Mouse (Mus musculus) kidney, embryonic 15.5 days (tissue): ENCODE results near the gene Jmy. TPM values are rescaled to one million over a fixed set of nuclear protein-coding genes. Genes with fewer than 3 reads are reported as not detected.

Experiments used
- ATAC-seq: fragments of 200-750 bp; cut with Nextera tagmentation; replicated peaks from 2 replicates; pipeline ENCODE4 v1.8.0; 2017; ENCODE audit warnings: moderate TSS enrichment; ENCODE audit not compliant: low FRiP score
- H3K27ac ChIP-seq: fragments of 300-500 bp; sonication (generic); 2 replicates; pipeline ENCODE4 v1.5.1; 2015; ENCODE audit warnings: mild to moderate bottlenecking, inconsistent platforms
- H3K27me3 ChIP-seq: fragments of 300-500 bp; sonication (generic); 2 replicates; pipeline ENCODE4 v1.6.1; 2015; ENCODE audit warnings: inconsistent platforms
- H3K36me3 ChIP-seq: fragments of 300-500 bp; sonication (generic); 2 replicates; pipeline ENCODE4 v1.6.1; 2015; ENCODE audit warnings: inconsistent platforms
- H3K4me1 ChIP-seq: fragments of 300-500 bp; sonication (generic); 2 replicates; pipeline ENCODE4 v1.6.1; 2015; ENCODE audit warnings: inconsistent platforms
- H3K4me2 ChIP-seq: fragments of 300-500 bp; sonication (generic); 2 replicates; pipeline ENCODE4 v1.6.1; 2015; ENCODE audit warnings: moderate library complexity, mild to moderate bottlenecking, inconsistent platforms
- H3K4me3 ChIP-seq: fragments of 300-500 bp; sonication (generic); replicated peaks from 2 replicates; pipeline ENCODE4 v1.5.1; 2015; ENCODE audit warnings: mild to moderate bottlenecking, inconsistent platforms
- H3K9ac ChIP-seq: fragments of 300-500 bp; sonication (generic); 2 replicates; pipeline ENCODE4 v1.6.1; 2015; ENCODE audit warnings: mild to moderate bottlenecking, inconsistent platforms
- H3K9me3 ChIP-seq: fragments of 300-500 bp; sonication (generic); replicated peaks from 2 replicates; pipeline ENCODE4 v1.6.1; 2016; ENCODE audit warnings: inconsistent platforms
- WGBS: fragments of 180-500 bp; shearing (Covaris S2); methylation state at CpG from one replicate; pipeline ENCODE4 v1.1.7; 2015; ENCODE audit warnings: mixed read lengths; 5-methylcytosine and 5-hydroxymethylcytosine counted together
- polyA plus RNA-seq: library from polyadenylated mRNA; unstranded; fragments of >200 nt; fragmentation: Nextera tagmentation; extraction: Ambion mirVana; gene quantifications from 2 replicates; pipeline ENCODE4 v1.2.1, GENCODE M21; 2015

The Jmy gene
- polyA plus RNA-seq, 1 experiment from 2014 or later: 5.3 TPM

DNA sequence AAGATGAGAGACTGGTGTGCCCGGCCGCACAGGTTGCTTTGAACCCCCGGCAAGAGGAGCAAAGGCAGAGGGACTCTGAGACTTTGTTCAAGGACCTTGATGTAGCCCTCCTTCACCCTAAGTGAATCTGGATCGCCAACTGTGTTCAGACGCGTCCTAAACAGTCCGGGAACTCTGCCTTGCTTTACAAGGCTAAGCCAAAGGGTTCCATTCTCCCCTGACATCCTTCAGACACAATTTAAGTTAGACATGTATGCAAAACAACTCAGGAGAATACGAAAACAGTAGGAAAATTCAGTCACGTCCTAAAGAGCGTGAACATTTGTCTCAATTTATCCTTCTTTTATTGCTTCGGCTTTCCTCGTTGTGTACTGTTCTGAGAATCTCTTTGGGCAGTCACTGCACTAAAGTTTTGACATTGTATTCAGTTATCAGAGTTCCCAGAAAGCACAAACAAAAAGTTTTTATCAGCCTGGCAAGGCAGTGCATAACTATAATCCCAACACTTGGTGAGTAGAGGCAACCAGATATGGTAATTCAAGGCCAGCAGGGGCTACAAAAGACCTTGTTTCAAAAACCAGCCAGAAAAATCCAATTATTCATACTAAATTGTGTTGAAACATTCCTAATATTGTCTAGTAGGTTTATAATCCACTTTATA, 495 bp upstream of the Jmy start:
- no peak; the same call in 1 of the 2 replicates for ATAC-seq
- H3K4me2 ChIP-seq: peak overlapping the region; percentile 77
- H3K27me3 ChIP-seq: no peaks in the 10 kb centered on the region
- peak overlapping the region; percentile 98 for H3K27ac ChIP-seq
- H3K36me3 ChIP-seq: no peaks in the 10 kb centered on the region
- 9% methylated on average over 12 of the region's 12 CpGs for WGBS
- peak overlapping the region; percentile 98 for H3K9ac ChIP-seq
- no peaks in the 10 kb centered on the region for H3K9me3 ChIP-seq
- H3K4me1 ChIP-seq: peaks cover 23% of the 10 kb centered on the region
- peak overlapping the region; percentile 97 for H3K4me3 ChIP-seq

DNA sequence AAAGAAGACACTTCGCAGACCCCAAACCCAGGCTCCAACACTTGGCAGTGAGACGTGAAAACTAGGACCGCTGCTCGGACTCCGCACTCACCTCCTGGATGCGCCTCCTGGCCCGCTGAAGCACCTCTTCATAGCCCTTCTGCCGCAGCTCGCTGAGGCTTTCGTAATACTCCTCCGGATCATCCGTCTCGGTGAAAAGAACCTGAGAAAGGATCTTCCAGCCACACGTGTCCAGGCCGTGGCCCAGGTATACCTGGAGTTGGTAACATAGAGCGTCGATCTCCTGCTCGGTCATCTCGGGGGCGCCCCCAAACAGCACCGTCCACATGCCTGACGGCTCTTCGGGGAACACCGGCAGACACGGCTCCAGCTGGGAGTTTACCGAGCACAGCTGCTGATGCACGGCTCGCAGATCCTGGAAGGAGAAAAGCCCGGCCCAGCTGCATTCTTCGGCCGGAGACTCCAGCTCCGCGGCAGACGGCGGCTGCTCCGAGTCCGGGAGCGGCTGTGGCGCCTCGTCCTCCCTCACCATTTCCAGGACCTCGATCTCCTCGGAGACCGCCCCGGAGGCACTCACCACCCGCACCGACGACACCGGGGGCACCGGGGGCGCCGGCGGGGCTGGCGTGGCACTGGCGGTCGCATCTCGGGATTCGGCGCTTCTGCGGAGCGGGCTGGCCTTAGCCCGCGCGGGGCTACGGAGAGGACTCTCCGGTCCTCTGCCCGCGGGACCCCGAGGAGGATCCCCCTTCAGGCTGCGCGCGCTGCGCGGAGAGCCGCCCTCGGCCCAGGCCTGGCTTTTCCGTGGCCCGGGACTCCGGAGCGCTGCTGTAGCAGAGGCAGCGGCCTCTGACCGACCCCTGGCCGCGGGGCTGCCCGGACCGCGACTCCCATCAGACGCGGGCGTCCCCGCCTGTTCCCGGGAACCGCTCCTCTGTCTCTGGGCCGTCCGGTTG, 1.1 kb downstream of the Jmy start:
- under 1% methylated on average over 82 of the region's 94 CpGs for WGBS
- no peaks in the 10 kb centered on the region for H3K27me3 ChIP-seq
- peaks cover 26% of the 10 kb centered on the region for H3K4me1 ChIP-seq
- H3K4me2 ChIP-seq: peak overlapping the region; percentile 77
- H3K4me3 ChIP-seq: peak overlapping the region; percentile 97
- peak; percentile 66 for ATAC-seq
- H3K36me3 ChIP-seq: peaks cover 10% of the 10 kb centered on the region
- H3K9me3 ChIP-seq: no peaks in the 10 kb centered on the region
- H3K27ac ChIP-seq: peak overlapping the region; percentile 98
- peak overlapping the region; percentile 98 for H3K9ac ChIP-seq

DNA sequence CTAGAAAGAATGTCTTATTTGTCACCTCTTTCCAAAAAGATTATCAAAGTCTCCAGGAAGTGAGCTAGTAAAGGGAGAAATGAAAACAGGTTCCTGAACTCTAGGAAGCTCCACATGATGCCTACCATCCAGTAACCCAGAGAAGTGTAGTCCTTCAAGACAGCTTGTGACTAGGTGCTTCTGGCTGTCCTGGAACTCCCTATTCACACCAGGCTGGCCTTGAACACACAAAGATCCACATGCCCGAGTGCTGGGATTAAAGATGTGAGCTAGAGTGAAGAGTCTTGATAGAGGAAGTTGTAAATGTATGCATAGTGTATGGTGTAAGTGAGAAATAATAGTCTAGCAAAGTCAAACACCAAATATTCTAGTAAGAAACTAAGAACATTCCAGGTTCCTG, 2.6 kb downstream of the Jmy start:
- Histone ChIP-seq H3K9ac (0 out of 2 replicates have a peak overlapping the region, but pooled peaks have one; percentile 26), H3K27ac (no peak overlapping the region)
- 19% methylated on average over 1 of the region's 1 CpGs for WGBS

DNA sequence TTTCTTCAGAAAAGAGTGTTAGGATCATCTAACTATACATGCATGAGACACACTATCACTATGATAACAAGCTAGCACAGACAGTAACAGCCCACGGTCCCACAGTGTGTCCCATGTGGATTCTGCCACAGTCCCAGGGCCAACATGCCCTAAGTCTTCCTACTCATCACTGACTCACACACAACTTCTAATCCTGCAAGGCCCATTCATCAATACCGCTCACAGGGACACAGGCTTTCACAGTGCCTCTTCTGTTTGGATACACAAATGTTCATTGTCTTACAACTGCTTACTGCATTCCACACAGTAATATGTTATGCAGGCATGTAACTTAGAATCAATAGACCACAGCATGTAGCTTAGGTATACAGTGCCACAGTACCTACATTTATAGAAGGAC, 11.1 kb downstream of the Jmy start:
- no peaks in the 10 kb centered on the region for H3K4me1 ChIP-seq
- no peak overlapping the region for H3K4me3 ChIP-seq
- no peak overlapping the region for H3K27ac ChIP-seq
- ATAC-seq: no peak
- H3K36me3 ChIP-seq: peaks cover 33% of the 10 kb centered on the region
- H3K9ac ChIP-seq: no peak overlapping the region
- WGBS: 83% methylated on average over 2 of the region's 2 CpGs
- H3K27me3 ChIP-seq: no peaks in the 10 kb centered on the region
- no peaks in the 10 kb centered on the region for H3K9me3 ChIP-seq
- no peak overlapping the region for H3K4me2 ChIP-seq

More for the DNA sequence above, 2.6 kb downstream of the Jmy start:
- Histone ChIP-seq H3K4me3 (peak overlapping the region; percentile 97), H3K36me3 (peaks cover 13% of the 10 kb centered on the region), H3K4me1 (peaks cover 26% of the 10 kb centered on the region), H3K9me3 (no peaks in the 10 kb centered on the region), H3K4me2 (peak overlapping the region; percentile 77), H3K27me3 (no peaks in the 10 kb centered on the region)
- no peak for ATAC-seq

DNA sequence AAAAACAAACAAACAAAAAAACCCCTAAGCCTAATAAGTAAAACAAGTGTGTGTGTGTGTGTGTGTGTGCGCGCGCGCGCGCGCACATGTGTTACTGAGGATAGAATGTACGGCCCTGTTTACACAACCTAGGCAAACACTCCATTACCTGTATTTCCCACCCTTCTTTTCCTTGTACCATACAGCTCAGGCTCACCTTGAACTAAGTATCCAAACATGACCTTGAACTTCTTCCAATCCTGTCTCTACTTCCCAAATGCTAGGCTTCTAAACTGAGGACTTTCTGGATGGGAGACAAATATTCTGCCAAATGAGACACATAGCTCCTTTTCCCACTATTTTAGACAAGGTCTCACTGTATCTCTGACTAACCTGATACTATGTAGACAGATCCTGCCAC, 11.9 kb downstream of the Jmy start:
- WGBS: 89% methylated on average over 8 of the region's 8 CpGs

GRCm38 (mm10) chr13:93484276-93484675, 15.3 kb downstream of the Jmy start:
- no peaks in the 10 kb centered on the region for H3K9me3 ChIP-seq
- ATAC-seq: no peak
- no peak overlapping the region for H3K9ac ChIP-seq
- no peaks in the 10 kb centered on the region for H3K27me3 ChIP-seq
- no peak overlapping the region for H3K4me3 ChIP-seq
- H3K4me2 ChIP-seq: no peak overlapping the region
- 97% methylated on average over 3 of the region's 3 CpGs for WGBS
- peaks cover 31% of the 10 kb centered on the region for H3K36me3 ChIP-seq
- H3K27ac ChIP-seq: no peak overlapping the region
- no peaks in the 10 kb centered on the region for H3K4me1 ChIP-seq

More for the DNA sequence above, 11.9 kb downstream of the Jmy start:
- Histone ChIP-seq H3K27ac (no peak overlapping the region), H3K9ac (no peak overlapping the region), H3K4me1 (no peaks in the 10 kb centered on the region), H3K27me3 (no peaks in the 10 kb centered on the region), H3K4me2 (no peak overlapping the region), H3K9me3 (no peaks in the 10 kb centered on the region), H3K36me3 (peaks cover 30% of the 10 kb centered on the region), H3K4me3 (no peak overlapping the region)
- no peak for ATAC-seq

GRCm38 (mm10) chr13:93481110-93481509, 18.5 kb downstream of the Jmy start:
- Histone ChIP-seq H3K4me1 (no peaks in the 10 kb centered on the region), H3K4me2 (no peak overlapping the region), H3K27me3 (no peaks in the 10 kb centered on the region), H3K36me3 (peaks cover 26% of the 10 kb centered on the region), H3K9ac (no peak overlapping the region), H3K9me3 (no peaks in the 10 kb centered on the region), H3K4me3 (no peak overlapping the region), H3K27ac (no peak overlapping the region)
- WGBS: 97% methylated on average over 3 of the region's 3 CpGs
- ATAC-seq: no peak

DNA sequence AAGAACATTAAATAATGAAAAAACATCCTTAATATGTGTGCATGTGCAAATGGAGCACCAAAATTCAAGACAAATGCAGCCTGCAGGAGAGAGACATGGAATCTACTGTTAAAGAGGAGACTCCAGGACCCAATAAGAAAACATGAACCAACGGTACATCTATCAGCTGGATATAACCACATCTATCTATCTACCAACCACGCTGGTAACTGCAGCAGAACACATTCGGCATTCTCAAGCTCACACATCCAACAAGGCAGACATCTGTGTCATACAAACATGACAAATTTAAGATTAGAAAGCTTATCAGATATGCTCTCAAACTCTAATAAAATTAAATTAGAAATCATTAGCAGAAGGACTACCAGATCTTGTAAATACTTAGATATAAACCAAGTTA, 21.3 kb downstream of the Jmy start:
- H3K9me3 ChIP-seq: no peaks in the 10 kb centered on the region
- no peak for ATAC-seq
- H3K4me3 ChIP-seq: no peak overlapping the region
- no peak overlapping the region for H3K4me2 ChIP-seq
- WGBS: 90% methylated on average over 3 of the region's 3 CpGs
- no peaks in the 10 kb centered on the region for H3K27me3 ChIP-seq
- no peak overlapping the region for H3K9ac ChIP-seq
- H3K27ac ChIP-seq: no peak overlapping the region
- H3K4me1 ChIP-seq: no peaks in the 10 kb centered on the region
- H3K36me3 ChIP-seq: peaks cover 23% of the 10 kb centered on the region

- no peaks in the 10 kb centered on the region for H3K4me1 ChIP-seq
- WGBS: 94% methylated on average over 3 of the region's 3 CpGs
- peaks cover 47% of the 10 kb centered on the region for H3K36me3 ChIP-seq
- no peak overlapping the region for H3K9ac ChIP-seq
- no peak overlapping the region for H3K4me3 ChIP-seq
- no peaks in the 10 kb centered on the region for H3K9me3 ChIP-seq
- no peak overlapping the region for H3K4me2 ChIP-seq
- H3K27me3 ChIP-seq: no peaks in the 10 kb centered on the region
- no peak overlapping the region for H3K27ac ChIP-seq
- ATAC-seq: no peak
Observed at GRCm38 (mm10) chr13:93468355-93468754, 31.3 kb downstream of the Jmy start.

DNA sequence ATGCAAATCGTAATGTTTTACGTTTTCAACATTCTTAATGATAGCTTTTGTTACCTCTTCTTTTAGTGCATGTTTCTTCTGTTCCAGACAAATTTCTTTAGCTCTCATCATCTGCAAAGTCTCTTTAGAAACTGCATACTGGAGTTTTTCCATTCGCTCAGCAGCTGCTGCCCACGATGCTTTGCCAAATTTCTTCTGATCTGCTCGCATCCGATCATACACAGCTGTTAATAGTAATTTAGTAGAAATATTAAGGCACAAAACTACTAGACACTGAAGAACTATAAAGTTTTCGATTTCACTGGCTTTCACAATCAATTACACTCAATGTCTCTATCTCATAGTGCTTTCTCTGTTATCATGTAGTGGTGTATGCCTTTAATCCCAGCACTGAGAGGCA, 40.0 kb downstream of the Jmy start:
- Histone ChIP-seq H3K27me3 (no peaks in the 10 kb centered on the region), H3K36me3 (peaks cover 46% of the 10 kb centered on the region), H3K4me1 (no peaks in the 10 kb centered on the region), H3K4me3 (no peak overlapping the region), H3K4me2 (no peak overlapping the region), H3K9ac (no peak overlapping the region), H3K27ac (no peak overlapping the region), H3K9me3 (no peaks in the 10 kb centered on the region)
- 93% methylated on average over 7 of the region's 7 CpGs for WGBS
- no peak for ATAC-seq

DNA sequence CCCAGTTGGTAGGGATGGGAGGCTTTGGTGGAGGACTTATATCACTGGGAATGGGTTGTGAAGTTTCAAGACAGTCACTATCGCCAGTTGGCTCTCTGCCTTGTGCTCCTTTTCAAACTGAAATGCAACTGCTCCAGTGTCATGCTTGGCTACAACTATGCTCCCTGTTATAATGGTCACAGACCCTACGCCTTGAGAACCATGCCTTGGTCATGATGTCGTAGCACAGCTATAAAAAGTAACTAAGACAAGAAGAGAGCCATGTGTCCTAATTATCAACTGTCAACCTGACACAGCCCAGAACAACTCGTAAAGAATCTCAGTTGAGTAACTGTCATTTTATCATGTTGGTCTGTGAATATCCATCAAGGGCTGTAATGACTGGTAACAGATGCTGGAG, 41.0 kb downstream of the Jmy start:
- peaks cover 44% of the 10 kb centered on the region for H3K36me3 ChIP-seq
- no peaks in the 10 kb centered on the region for H3K9me3 ChIP-seq
- no peak for ATAC-seq
- no peaks in the 10 kb centered on the region for H3K4me1 ChIP-seq
- H3K4me2 ChIP-seq: no peak overlapping the region
- no peak overlapping the region for H3K4me3 ChIP-seq
- H3K9ac ChIP-seq: no peak overlapping the region
- H3K27me3 ChIP-seq: no peaks in the 10 kb centered on the region
- no peak overlapping the region for H3K27ac ChIP-seq
- WGBS: 85% methylated on average over 4 of the region's 4 CpGs

GRCm38 (mm10) chr13:93453275-93453674, 46.3 kb downstream of the Jmy start:
- Histone ChIP-seq H3K4me1 (no peaks in the 10 kb centered on the region), H3K4me3 (no peak overlapping the region), H3K9ac (no peak overlapping the region), H3K27me3 (no peaks in the 10 kb centered on the region), H3K36me3 (peaks cover 52% of the 10 kb centered on the region), H3K9me3 (no peaks in the 10 kb centered on the region), H3K27ac (no peak overlapping the region), H3K4me2 (no peak overlapping the region)
- ATAC-seq: no peak
- WGBS: 94% methylated on average over 6 of the region's 6 CpGs
